Mouse (Mus musculus): ENCODE measurements at regions not wholly inside any gene's neighbourhood (a gene's known extent, or its start where the extent isn't known, plus 50 kb on each side); places are given as distances from the start of the nearest gene placed in this dataset.
A peak's percentile ranks its signal among the peaks of the same experiment; 100 is the strongest.

DNA sequence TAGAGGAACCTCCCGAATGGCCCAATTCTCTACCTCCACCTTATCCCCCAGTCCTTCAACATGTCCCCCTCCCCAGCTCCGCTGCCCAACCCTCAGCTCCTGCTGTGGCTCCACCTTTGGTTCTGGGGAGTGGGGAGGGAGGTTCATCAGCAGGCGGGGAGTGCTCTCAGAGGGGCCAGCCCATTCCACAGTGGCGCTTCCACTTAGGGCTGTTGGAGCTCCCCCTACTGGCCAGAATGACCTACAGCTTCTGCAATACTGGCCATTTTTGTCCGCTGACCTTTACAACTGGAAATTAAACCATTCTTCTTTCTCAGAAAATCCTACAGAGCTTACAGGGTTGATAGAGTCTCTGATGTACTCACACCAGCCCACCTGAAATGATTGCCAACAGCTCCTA is 508.0 kb upstream of the Klhl4 start:
- no peak for ATAC-seq

DNA sequence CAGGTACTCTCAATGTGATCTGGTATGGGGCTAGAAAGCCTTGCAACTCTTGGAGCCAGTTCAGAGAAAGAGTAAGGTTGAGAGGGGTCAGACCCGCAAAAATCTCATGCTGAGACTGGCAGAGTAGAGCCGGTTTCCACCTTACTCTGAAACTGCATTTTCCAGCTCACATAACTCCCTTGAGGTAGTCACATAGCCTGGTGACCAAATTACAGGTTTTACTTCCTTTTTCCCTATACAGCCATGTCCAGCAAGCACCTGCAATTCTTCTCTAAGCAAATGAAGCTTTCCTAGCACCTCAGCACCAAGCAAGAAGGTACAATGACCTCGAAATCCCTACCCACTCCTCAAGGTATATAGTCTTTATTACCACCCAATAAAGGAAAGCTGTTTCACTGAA is 481.0 kb upstream of the Klhl4 start:
- no peak for ATAC-seq

DNA sequence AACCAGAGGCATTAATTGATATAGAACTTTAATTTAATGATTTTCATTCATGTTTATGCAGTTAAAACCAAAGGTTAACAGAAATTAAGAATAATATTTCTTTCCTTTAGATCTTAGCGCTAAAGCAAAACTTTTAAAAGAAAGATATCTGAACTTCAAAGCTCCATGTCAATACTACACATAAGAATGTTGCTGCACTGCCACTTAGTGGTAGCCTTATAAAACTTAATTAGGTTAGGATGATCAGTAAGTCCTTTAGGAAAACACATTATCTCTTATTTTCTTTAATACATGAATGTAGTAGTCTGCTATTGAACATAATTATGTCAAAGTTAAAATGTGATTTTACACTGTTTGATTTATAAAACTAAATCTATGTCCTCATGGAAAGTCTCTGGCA is 432.9 kb upstream of the Klhl4 start:
- ATAC-seq, result peak; percentile 54
